Mouse (Mus musculus) olfactory bulb, adult 2 months (tissue): ENCODE measurements around the gene Casd1.

Experiments used
- CTCF ChIP-seq: fragments of 200-500 bp; IDR thresholded peaks from 2 replicates; pipeline ENCODE4 v1.5.1; 2012; ENCODE audit warnings: low read depth, mild to moderate bottlenecking, low read length, moderate library complexity; ENCODE audit not compliant: insufficient read depth
- POLR2A ChIP-seq: fragments of 200-500 bp; IDR thresholded peaks from 2 replicates; pipeline ENCODE4 v1.6.1; 2012; ENCODE audit warnings: mild to moderate bottlenecking, low read depth, low read length, moderate library complexity; ENCODE audit not compliant: insufficient read depth

DNA sequence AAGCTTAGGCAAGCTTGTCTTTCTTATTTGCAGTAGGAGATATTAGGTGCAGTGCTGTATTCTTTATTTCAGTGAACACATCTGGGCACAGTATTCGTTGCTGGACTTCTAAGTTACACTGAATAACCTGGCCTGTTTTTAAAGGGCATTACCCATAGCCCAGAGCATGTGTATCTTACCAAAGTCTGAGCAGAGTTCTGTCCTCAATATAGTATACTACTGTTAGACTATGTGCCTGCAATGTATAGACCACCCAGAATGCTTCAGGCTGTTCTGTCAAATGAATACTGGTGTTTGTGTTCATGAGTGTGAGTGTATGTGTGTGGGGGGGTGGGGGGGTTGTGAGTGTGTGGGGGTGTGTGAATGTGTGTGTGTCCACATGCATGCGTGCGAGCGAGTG is 55.3 kb downstream of the Casd1 start:
- TF ChIP-seq CTCF (no peak), POLR2A (no peak)
